In genomic region chr2:74822654-74823053, GRCm38 (mm10) we compare ENCODE assay signal across 24 mouse cellular contexts. TPM values are rescaled to one million over a fixed set of nuclear protein-coding genes. Genes with fewer than 3 reads are reported as not detected.
DNase-seq lines count a peak whose midpoint lies in the region.
"Had no signal": no experiment of that assay in that cellular context is flagged by ENCODE, and none has a peak within 500 bp of the region (broad histone marks: within the 10 kb centered on the region; RNA-seq: fewer than 3 reads in every experiment).

No protein-coding gene starts in this region.

- DNase-seq in frontal cortex, adult 2 months (ENCODE audit: extremely low spot score in 1 of 2, low spot score in 1 of 2): peak; percentile 4 to 34
- no peak for DNase-seq in frontal cortex, postnatal 10 days (ENCODE audit: low spot score in 2 of 2)
- DNase-seq in layer of hippocampus, adult 9-11 months: peak; percentile 25
- no peak for DNase-seq in layer of hippocampus, adult 11-12 months (ENCODE audit: low spot score)
- DNase-seq in right cerebral cortex, adult 2 months (ENCODE audit: low spot score in 2 of 2): peak; percentile 11 to 13
- no peak for DNase-seq in right cerebral cortex, postnatal 4 days
- DNase-seq in cerebellum, postnatal 36 days: no peak
- DNase-seq: adrenal gland, adult 2 months; adrenal gland, postnatal 14 days; cerebellum, adult 11-12 months; cerebellum, adult 8-10 months; cerebellum, postnatal 10 days; gastrocnemius, postnatal 10 days; gastrocnemius, postnatal 36 days; heart, adult 2 months; heart, postnatal 14 days; heart, postnatal 4 days had no signal

RNA-seq across cellular contexts. Expression of gene Mtx2, which starts 2.9 kb away (rescaled TPM):
- polyA plus RNA-seq in frontal cortex, adult 2 months (2012; rRNA removed): 48.1 and 51.2 TPM in 2 replicates

RNA-seq across cellular contexts. Expression of gene Hoxd1, which starts 59.9 kb away (rescaled TPM):
- 0.08 and 0.13 TPM in 2 replicates for polyA plus RNA-seq in frontal cortex, adult 2 months (2012; rRNA removed)
- polyA plus RNA-seq: adrenal gland, adult 2 months; C2C12; CD4-positive, CD25-positive, alpha-beta regulatory T cell, adult 4 months; erythroblast, embryonic 14.5 days; forebrain, embryonic 15.5 days; heart, adult 2 months; heart, embryonic 13.5 days; heart, embryonic 16.5 days; inflammation-experienced regulatory T-cells, adult 6 months had no signal

Comparison
In these comparisons a context has a peak if more than half of its experiments do, and no peak if none do; other contexts are left out.
1. DNase-seq: peak in frontal cortex, adult 2 months (2 of 2), layer of hippocampus, adult 9-11 months (single experiment) and right cerebral cortex, adult 2 months (2 of 2); none in frontal cortex, postnatal 10 days (0 of 2), layer of hippocampus, adult 11-12 months (single experiment), right cerebral cortex, postnatal 4 days (single experiment) and cerebellum, postnatal 36 days (0 of 2).